In genomic region chr13:83727051-83727765, GRCm38 (mm10) we compare ENCODE assay signal across 8 mouse cellular contexts.
A peak's percentile ranks its signal among the peaks of the same experiment; 100 is the strongest.
DNase-seq lines count a peak whose midpoint lies in the region; ATAC-seq lines count a peak whose summit lies in the region.

No protein-coding gene starts in this region.

- H3K36me3 ChIP-seq in heart, embryonic 14.5 days (ENCODE audit: control insufficient read depth, insufficient read depth, low read length): no peaks in the 10 kb centered on the region
- no peaks in the 10 kb centered on the region for H3K36me3 ChIP-seq in forebrain, embryonic 15.5 days
- H3K36me3 ChIP-seq in limb, embryonic 13.5 days: no peaks in the 10 kb centered on the region

- DNase-seq in heart, adult 18-20 months: no peak
- peak; percentile 82 for DNase-seq in brain, adult 2 months (ENCODE audit: low read depth, low spot score)
- DNase-seq in spleen, postnatal 4 days (ENCODE audit: low spot score in 2 of 2): no peak
- no peak for DNase-seq in adrenal gland, postnatal 14 days
- DNase-seq in lung, adult 18-20 months: no peak

- peak overlapping the region; percentile 32; the same call in 1 of the 2 replicates for H3K4me2 ChIP-seq in heart, embryonic 14.5 days (ENCODE audit: low read length)
- peak overlapping the region; percentile 65 for H3K4me2 ChIP-seq in forebrain, embryonic 15.5 days (replicated peaks)
- H3K4me2 ChIP-seq in limb, embryonic 13.5 days (replicated peaks): peak overlapping the region; percentile 41

- 2% methylated on average over 38 of the region's 38 CpGs for WGBS in heart, embryonic 14.5 days
- under 1% methylated on average over 38 of the region's 38 CpGs for WGBS in forebrain, embryonic 15.5 days
- under 1% methylated on average over 38 of the region's 38 CpGs for WGBS in limb, embryonic 13.5 days

- no peaks in the 10 kb centered on the region for H3K9me3 ChIP-seq in heart, embryonic 14.5 days (ENCODE audit: control insufficient read depth, low read length)
- no peaks in the 10 kb centered on the region for H3K9me3 ChIP-seq in forebrain, embryonic 15.5 days
- H3K9me3 ChIP-seq in limb, embryonic 13.5 days: no peaks in the 10 kb centered on the region

- no peak overlapping the region for H3K9ac ChIP-seq in heart, embryonic 14.5 days (ENCODE audit: low read length)
- H3K9ac ChIP-seq in forebrain, embryonic 15.5 days (replicated peaks): peak overlapping the region; percentile 100
- no peak overlapping the region for H3K9ac ChIP-seq in limb, embryonic 13.5 days

- H3K27me3 ChIP-seq in heart, embryonic 14.5 days (ENCODE audit: control insufficient read depth, insufficient read depth, low read length): peaks cover 94% of the 10 kb centered on the region
- H3K27me3 ChIP-seq in forebrain, embryonic 15.5 days: no peaks in the 10 kb centered on the region
- H3K27me3 ChIP-seq in limb, embryonic 13.5 days: peaks cover 93% of the 10 kb centered on the region

- ATAC-seq in heart, embryonic 14.5 days (ENCODE audit: insufficient number of reproducible peaks, insufficient read depth, low FRiP score, low read depth): no peak
- ATAC-seq in forebrain, embryonic 15.5 days (replicated peaks): peak; percentile 63
- no peak for ATAC-seq in limb, embryonic 13.5 days (ENCODE audit: low FRiP score, low read depth)

- peaks cover 3 to 15% of the 10 kb centered on the region in 2 experiments for H3K4me1 ChIP-seq in heart, embryonic 14.5 days (ENCODE audit: control insufficient read depth in 2 of 2, insufficient read depth in 2 of 2, low read length in 2 of 2)
- no peaks in the 10 kb centered on the region for H3K4me1 ChIP-seq in forebrain, embryonic 15.5 days
- H3K4me1 ChIP-seq in limb, embryonic 13.5 days: peaks cover 20% of the 10 kb centered on the region

- peak overlapping the region in 1 of 2 experiments; percentile 8; a peak in 1 of 4 replicates for H3K4me3 ChIP-seq in heart, embryonic 14.5 days (ENCODE audit: control insufficient read depth in 1 of 2, insufficient read depth in 1 of 2, low read depth in 1 of 2, low read length in 2 of 2)
- peak overlapping the region; percentile 78 for H3K4me3 ChIP-seq in forebrain, embryonic 15.5 days
- peak overlapping the region; percentile 24 for H3K4me3 ChIP-seq in limb, embryonic 13.5 days

- H3K27ac ChIP-seq in heart, embryonic 14.5 days (replicated peaks in 1 of 2; ENCODE audit: control insufficient read depth in 1 of 2, insufficient read depth in 1 of 2, low read depth in 2 of 2, low read length in 2 of 2): no peak overlapping the region
- peak overlapping the region; percentile 100 for H3K27ac ChIP-seq in forebrain, embryonic 15.5 days (replicated peaks)
- H3K27ac ChIP-seq in limb, embryonic 13.5 days: no peak overlapping the region
